Mouse (Mus musculus) thymus, postnatal 14 days (tissue): ENCODE measurements around the gene Fpr2.
"Not testable (repeated sequence)": the region's sequence is repeated elsewhere in the genome, so short reads cannot be mapped to it uniquely, and the experiment has no call there.

Source experiments
- DNase-seq: peaks from one replicate; pipeline ENCODE4 v3.0.0; 2021

Gene Fpr2

DNA sequence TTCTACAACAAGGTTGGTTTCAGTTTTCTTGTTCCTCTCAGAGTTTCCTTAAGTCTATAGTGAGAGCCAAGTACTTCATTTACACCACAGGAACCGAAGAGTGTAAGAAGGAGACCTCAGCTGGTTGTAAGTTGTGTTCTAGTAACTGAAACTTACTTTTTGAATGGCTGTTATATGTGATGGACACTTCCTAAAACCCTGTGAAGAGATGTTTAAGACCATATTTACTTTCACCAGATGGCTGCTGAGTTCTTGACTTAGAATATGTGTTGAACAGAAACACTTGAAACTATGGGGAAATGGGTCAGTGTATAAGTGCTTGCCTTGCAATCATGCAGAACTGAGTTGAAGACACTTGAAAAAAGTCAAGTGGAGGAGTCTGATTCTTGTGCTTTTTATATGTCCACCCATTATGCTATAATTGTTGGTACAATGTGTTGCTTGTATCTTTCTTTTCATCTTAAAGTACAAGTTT lies at the start of gene Fpr2, which contains the start of gene Fpr3:
TSS of gene Fpr2 (plus strand) at position 51 of the 475 bp plus-strand sequence.
TSS of gene Fpr3 (plus strand) at position 79 of the 475 bp plus-strand sequence.
- no peak for DNase-seq

DNA sequence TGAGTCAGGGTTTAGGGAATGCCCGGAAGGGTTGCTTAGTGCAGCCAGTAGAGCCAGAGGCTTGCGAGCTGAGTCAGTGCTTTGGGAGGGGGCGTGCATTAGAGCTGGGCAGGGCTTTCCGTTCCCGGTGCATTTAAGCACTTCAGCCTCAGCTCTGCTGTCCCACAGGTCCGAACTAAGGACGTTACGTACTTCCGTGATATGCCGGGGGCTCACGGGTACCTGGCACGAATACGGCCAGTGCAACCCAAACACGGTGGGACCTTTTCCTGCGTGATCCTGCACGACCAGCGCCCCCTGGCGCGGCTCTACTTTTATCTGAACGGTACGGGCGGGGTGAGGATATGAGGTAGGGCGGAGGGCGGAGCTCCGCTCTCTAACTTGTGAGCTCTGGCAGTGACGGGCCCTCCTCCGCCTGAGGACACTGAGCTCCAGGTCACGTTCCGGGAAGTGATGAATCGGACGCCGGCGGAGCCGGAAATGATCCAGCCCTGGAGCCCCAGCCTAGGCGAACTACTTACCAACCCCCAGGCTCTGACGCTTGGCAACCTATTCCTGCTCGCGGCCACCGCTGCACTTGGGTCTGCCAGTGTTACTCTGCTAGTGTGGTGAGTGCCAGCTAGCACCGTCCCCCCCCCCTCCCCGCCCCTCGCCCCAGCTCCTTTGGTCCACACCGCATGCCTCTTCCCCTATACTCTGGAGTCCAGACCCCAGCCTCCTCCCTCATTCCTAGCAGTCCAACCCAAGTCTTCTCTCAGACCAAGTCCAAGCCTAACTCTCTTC lies 49.5 kb upstream of the Fpr2 start:
- peak; percentile 96 for DNase-seq

DNA sequence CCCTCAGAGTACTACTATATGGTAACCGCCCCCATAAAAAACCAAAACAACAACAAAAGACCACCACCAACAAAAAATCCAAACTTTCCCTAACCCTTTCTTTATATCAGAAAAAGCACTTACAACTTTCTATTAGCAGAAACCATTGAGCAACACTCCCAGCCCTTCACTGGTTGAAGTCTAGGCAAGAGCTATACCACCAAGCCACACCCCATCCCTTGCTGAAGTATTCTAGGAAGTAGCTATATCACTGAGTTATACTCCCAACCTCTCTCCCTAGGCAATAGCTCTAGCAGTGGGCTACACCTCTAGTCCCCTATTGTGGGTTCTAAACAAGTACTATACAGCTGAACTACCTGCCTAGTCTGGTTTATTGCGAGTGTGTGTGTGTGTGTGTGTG lies 48.3 kb upstream of the Fpr2 start:
- no peak for DNase-seq

- DNase-seq = no peak
Measured at GRCm38 (mm10) chr17:17840796-17841195, 46.8 kb upstream of the Fpr2 start.

- no peak for DNase-seq
Measured at GRCm38 (mm10) chr17:17843534-17844261, 43.9 kb upstream of the Fpr2 start.

DNA sequence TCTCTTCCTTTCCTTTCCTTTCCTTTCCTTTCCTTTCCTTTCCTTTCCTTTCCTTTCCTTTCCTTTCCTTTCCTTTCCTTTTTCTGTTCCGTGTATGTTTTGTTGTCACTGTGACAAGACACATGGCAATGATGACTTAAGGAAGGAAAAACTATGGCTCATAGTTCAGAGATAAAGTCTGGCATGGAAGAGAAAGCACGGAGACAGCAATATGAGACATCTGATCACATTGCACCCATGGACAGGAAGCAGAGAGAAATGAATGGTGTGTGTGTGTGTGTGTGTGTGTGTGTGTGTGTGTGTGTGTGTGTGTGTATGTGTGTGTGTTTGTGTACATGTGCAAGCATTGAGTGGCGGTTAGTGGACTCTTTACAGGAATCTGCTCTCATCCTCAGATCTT lies 43.0 kb upstream of the Fpr2 start:
- DNase-seq = not testable (repeated sequence)

DNA sequence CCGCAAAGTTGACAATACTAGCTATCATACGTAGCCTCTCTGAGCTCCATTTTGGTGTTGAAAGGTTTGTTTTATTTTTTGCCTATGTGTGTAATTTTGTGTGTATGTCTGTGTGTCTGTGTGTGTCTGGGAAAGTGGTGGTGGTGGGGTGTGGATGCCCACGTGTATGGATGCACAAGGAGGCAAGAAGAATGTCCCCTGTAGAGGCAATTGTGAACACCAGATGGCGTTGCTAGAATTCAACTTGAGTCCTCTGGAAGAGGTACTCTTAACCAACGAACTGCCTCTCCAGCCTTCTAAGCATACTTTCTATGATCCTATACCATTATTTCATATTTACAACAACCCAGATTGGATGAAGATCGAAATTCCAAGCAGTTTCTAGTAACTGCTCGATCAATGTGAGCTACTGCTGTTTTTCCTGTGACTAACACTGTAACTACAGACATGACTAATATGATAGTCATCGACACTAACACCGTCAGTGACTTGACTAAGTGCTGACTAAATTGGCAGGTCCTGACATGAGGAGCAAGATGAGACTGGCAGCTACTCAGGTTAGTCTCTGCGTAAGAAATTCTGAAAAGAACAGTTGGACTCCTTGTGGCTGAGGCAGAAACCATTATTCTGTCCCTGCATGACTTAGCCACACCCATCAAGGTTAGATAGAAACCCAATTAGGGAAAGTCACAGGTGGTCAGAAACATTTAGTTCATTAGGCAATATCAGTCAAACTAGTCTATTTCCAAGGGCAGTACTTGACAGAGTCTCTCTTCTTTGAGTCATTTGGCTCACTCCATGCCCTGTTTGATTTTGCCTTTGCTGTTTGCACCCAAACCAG lies 42.2 kb upstream of the Fpr2 start:
- no peak for DNase-seq

DNA sequence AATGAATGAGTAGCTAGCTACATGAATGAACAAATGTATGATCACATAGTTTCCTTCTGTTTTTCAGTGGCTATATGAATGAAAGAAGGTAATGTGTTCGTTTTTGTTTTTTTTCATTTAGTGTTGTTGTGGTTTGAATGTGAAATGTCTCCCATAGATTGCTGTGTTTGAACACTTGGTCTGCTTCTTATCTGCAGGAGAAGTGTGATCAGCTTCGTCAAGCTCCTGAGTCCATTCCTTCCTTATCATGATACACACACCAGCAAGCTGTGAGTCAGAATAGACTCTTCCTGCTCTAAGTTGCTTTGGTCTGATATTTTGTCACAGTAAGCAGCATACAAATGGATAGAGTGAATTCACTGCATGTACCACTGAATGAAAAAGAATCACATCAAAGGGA lies 38.6 kb upstream of the Fpr2 start:
- DNase-seq = no peak

DNA sequence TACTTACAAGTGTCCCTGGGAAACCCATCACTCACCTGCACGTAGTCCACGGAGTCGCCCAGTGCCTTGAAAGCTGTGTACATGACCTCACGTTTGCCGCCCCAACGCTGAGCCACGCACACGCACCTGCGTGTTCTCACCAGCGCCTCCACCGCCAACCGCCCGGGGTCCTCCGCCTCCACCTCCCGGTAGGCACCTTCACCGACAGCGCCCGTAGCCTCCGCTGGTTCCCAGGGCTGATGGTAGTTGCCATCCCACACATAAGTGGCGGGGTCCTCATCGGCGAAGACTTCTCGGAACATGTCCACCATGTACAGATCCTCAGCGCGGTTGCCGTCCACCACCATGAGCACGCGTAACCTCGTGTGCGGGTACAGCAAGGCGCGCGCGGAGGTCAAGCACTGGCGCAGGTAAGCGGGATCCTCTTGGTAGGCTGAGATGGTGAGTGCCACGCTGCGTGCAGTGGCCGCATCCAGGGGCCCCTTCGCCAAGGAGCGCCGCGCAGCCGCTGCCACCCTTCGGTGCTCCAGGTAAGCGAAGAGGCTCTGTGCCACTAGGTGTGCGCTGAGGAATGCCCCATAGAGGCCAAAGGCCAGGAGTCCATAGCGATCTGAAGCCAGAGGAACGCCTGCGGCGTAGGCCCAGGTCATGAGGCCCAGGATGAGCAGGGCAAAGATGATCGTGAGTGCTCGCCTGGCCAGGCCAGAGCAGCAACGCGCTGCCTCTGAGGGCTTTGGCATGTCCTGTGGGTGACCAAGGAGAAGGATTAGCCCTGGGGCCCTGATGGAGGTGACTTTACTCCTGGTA lies 37.5 kb upstream of the Fpr2 start:
- DNase-seq = no peak

DNA sequence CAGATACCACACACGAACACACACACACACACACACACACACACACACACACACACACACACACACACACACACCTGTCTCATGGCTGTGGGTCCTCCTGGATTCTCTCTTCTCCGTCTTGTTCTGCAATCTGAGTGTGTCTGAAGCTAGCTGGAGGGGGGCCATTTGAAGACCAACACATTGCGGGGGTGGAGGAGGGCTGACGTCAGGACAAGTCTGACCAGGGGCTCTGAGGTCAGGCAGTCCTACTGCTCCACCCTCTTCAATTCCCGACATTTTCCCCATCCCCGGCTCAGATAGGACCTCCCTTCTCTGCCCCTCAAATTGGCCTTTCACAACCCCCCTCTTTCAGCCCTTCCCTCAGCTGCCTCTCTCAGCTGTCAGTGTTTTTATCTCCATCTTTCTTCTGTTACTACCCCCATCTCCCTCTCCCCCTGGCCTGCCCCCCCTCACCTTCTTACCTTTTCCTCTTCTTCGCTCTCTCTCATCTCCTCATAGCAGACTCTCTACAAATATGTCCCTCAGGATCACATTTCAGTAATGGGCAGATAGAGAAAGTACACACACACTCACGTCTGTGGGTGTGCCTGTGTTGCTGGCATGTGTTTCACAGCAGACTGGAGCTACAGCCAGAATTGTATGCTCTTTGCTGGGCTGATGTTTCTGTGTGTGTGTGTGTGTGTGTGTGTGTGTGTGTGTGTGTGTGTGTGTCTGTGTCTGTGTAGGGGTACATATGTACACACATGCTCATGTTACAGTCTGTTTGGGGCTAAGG lies 32.4 kb upstream of the Fpr2 start, which contains the start of gene Has1:
TSS of gene Has1 (minus strand) at position 142 of the 775 bp plus-strand sequence.
- DNase-seq = no peak

DNA sequence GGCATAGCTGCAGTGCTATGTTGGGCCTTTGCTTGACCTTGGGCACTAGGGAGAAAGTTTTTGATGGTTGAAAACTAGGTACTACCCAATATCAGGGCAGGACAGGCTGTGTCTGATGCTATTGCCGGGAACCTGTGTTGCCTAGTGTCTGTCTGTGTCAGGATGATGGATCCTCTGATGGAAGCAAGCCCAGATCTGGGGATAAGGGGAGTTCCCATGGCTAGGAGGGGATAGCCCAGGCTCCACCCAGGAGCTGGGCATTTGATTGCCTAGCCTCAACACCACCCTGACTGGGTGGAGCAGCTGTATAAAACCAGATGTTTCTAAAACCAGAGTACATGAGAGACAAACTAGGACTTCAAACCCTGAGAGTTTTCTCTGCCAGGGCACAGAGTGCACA lies 31.0 kb upstream of the Fpr2 start:
- no peak for DNase-seq

- no peak for DNase-seq
Measured at GRCm38 (mm10) chr17:17857446-17857845, 30.2 kb upstream of the Fpr2 start.

DNA sequence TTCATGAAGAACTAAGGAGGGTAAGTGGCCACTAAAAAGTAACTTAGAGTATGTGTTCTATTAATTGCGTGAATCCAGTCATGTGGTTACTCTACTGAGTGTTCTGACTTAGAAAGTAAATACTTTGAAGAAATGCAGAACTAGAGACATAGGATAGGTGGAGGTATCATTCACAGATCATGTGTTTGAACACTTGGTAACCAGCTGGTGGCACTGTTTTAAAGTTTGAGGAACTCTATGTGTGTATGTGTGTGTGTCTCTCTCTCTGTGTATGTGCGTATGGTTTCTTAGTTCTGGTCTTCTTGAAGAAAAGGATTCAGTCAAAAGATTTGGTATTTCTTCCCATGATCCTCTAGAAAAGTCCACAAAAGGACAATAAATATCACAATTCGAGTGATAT lies 27.5 kb upstream of the Fpr2 start:
- DNase-seq = no peak

- no peak for DNase-seq
Measured at GRCm38 (mm10) chr17:17862360-17862759, 25.3 kb upstream of the Fpr2 start.

DNA sequence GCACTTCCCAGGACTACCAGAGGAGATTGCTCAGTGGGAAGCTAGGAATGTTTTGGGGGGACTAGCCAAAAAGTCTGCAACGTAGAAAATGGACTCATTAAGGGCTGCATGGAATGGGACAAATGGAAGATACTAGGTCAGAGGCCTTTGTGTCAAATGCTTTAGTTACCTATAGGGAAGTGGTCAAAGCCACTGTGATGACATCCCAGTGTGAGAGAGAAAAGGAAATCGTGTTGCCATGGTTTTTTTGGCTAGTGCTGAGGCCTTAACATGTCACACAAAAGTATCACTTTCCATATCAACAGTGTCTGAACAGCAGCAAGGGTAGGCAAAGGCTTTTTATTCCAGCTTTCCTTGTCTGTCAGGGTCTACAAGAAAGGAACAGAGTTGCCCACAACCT lies 22.5 kb upstream of the Fpr2 start:
- DNase-seq = no peak

DNA sequence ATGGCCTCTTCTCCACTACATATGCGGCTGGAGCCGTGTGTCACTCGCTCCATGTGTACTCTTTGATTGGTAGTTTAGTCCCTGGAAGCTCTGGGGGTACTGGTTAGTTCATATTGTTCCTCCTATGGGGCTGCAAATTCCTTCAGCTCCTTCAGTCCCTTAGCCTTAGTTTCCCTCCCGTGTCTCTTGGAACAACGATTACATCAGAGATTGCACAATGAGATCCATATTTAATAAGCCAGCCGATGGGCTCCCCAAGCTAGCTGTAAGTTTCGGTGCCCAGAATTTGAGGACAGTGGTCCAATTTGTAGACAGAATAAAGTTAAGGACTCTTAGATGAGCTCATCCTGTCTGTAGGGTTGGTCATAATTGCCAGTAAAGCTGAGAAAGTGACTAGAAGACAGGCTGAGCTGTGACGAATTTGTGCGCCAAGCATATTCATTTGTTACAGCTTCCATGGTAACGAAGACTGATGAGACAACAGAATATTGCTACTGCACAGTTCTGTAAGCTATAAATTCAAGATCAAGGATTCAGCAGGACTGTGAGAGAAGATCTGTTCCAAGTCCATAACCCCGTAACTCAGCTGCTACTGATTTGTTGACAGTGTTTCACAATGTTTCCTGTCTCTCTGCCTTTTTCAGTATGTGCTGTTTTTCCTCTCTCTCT lies 20.7 kb upstream of the Fpr2 start:
- no peak for DNase-seq

- no peak for DNase-seq
Measured at GRCm38 (mm10) chr17:17870892-17871550, 16.6 kb upstream of the Fpr2 start.

- DNase-seq = no peak
Measured at GRCm38 (mm10) chr17:17871697-17872096, 15.9 kb upstream of the Fpr2 start.

DNA sequence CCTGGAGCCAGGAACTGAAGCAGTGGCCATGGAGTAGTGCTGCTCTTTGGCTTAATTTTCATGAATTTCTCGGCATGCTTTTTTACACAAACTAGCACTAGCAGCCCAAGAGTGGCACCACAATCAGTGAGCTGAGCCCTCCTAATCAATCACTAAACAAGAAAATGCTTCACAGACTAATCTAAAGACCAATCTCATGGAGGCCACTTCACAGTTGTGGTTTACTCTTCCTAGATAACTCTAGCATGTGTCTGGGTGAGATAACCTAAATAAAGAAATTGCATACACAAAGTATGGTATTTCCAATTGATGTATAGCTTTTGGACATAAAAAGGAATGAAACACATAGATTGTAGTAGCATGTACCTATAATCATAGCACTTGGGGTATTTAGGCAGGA lies 8.3 kb upstream of the Fpr2 start:
- DNase-seq = no peak

DNA sequence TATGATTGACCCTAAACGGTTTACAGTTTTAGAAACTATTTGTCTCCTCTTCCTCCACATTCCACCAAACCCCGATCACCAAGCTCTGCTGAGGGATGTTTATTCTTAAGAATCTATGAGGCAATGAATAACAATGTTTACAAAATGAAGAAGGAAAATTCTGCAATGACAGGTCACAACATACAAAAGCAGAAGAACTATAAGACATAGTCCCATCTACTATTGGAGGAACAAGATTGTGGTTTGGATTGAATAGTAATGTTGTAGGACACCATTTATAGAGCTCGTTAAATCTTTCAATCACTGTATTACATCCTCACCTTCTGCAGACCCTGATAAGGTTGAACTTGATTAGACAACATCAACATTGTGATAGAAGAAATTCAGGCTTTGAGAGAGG lies 5.0 kb upstream of the Fpr2 start:
- DNase-seq = no peak
